Mouse (Mus musculus) hindbrain, embryonic 16.5 days (tissue): ENCODE measurements at regions not wholly inside any gene's neighbourhood (a gene's known extent, or its start where the extent isn't known, plus 50 kb on each side); places are given as distances from the start of the nearest gene placed in this dataset. TPM values are rescaled to one million over a fixed set of nuclear protein-coding genes. Genes with fewer than 3 reads are reported as not detected.
A peak's percentile ranks its signal among the peaks of the same experiment; 100 is the strongest.
"Not testable (repeated sequence)": the region's sequence is repeated elsewhere in the genome, so short reads cannot be mapped to it uniquely, and the experiment has no call there.

Source experiments
- ATAC-seq: fragments of 200-750 bp; cut with Nextera tagmentation; 2 replicates; pipeline ENCODE4 v1.8.0; 2017; ENCODE audit warnings: moderate TSS enrichment, moderate library complexity
- H3K27ac ChIP-seq: fragments of 300-500 bp; sonication (generic); 2 replicates; pipeline ENCODE4 v1.5.1; 2014; ENCODE audit warnings: low read depth, mild to moderate bottlenecking, control low read depth, low read length, moderate library complexity
- H3K27me3 ChIP-seq: fragments of 300-500 bp; sonication (generic); replicated peaks from 2 replicates; pipeline ENCODE4 v1.6.1; 2014; ENCODE audit warnings: low read length; ENCODE audit not compliant: control insufficient read depth, insufficient read depth
- H3K36me3 ChIP-seq: fragments of 300-500 bp; sonication (generic); 2 replicates; pipeline ENCODE4 v1.6.1; 2014; ENCODE audit warnings: mild to moderate bottlenecking, low read length, moderate library complexity, mixed read lengths; ENCODE audit not compliant: control insufficient read depth, insufficient read depth
- H3K4me1 ChIP-seq: fragments of 300-500 bp; sonication (generic); 2 replicates; pipeline ENCODE4 v1.6.1; 2014; ENCODE audit warnings: low read depth, low read length; ENCODE audit not compliant: control insufficient read depth, insufficient read depth
- H3K4me2 ChIP-seq: fragments of 300-500 bp; sonication (generic); 2 replicates; pipeline ENCODE4 v1.6.1; 2014; ENCODE audit warnings: mild to moderate bottlenecking, low read length, control low read depth, moderate library complexity
- H3K4me3 ChIP-seq: fragments of 300-500 bp; sonication (generic); 2 replicates; pipeline ENCODE4 v1.5.1; 2014; ENCODE audit warnings: mild to moderate bottlenecking, low read length, control low read depth, moderate library complexity
- H3K9ac ChIP-seq: fragments of 300-500 bp; sonication (generic); 2 replicates; pipeline ENCODE4 v1.6.1; 2014; ENCODE audit warnings: low read depth, mild to moderate bottlenecking, control low read depth, low read length, moderate library complexity
- H3K9me3 ChIP-seq: fragments of 300-500 bp; sonication (generic); 2 replicates; pipeline ENCODE4 v1.6.1; 2014; ENCODE audit warnings: mild to moderate bottlenecking, low read length, moderate library complexity; ENCODE audit not compliant: control insufficient read depth
- WGBS: fragments of 180-500 bp; shearing (Covaris S2); extraction: QIAGEN DNeasy Blood & Tissue Kit; methylation state at CpG from one replicate; pipeline ENCODE4 v1.1.7; 2014; 5-methylcytosine and 5-hydroxymethylcytosine counted together
- microRNA-seq: library from miRNA; unstranded; fragments of <30 nt; microRNA quantifications from one replicate; pipeline ENCODE4, GENCODE M21; 2017

GRCm38 (mm10) chr12:77021881-77022280 lies 59.9 kb upstream of the Max start:
- peaks cover 11% of the 10 kb centered on the region for H3K4me1 ChIP-seq
- H3K36me3 ChIP-seq, result no peaks in the 10 kb centered on the region
- H3K9me3 ChIP-seq, result no peaks in the 10 kb centered on the region
- no peak overlapping the region for H3K27ac ChIP-seq
- H3K27me3 ChIP-seq, result no peaks in the 10 kb centered on the region
- no peak overlapping the region for H3K4me2 ChIP-seq
- WGBS, result 76% methylated on average over 5 of the region's 5 CpGs
- H3K4me3 ChIP-seq, result no peak overlapping the region
- ATAC-seq, result no peak
- no peak overlapping the region for H3K9ac ChIP-seq

- H3K4me2 ChIP-seq, result no peak overlapping the region
- H3K27me3 ChIP-seq, result no peaks in the 10 kb centered on the region
- H3K9ac ChIP-seq, result no peak overlapping the region
- H3K4me1 ChIP-seq, result peaks cover 11% of the 10 kb centered on the region
- no peak overlapping the region for H3K4me3 ChIP-seq
- 65% methylated on average over 14 of the region's 14 CpGs for WGBS
- ATAC-seq, result peak; percentile 87
- no peak overlapping the region for H3K27ac ChIP-seq
- no peaks in the 10 kb centered on the region for H3K36me3 ChIP-seq
- H3K9me3 ChIP-seq, result no peaks in the 10 kb centered on the region
Observed at GRCm38 (mm10) chr12:77019708-77020511, 57.9 kb upstream of the Max start.

- ATAC-seq, H3K27me3 ChIP-seq, H3K27ac ChIP-seq, H3K9me3 ChIP-seq, H3K9ac ChIP-seq, H3K36me3 ChIP-seq, H3K4me3 ChIP-seq, H3K4me2 ChIP-seq: not testable (repeated sequence)
- 30% methylated on average over 2 of the region's 2 CpGs for WGBS
- peaks cover 11% of the 10 kb centered on the region for H3K4me1 ChIP-seq
Observed at GRCm38 (mm10) chr12:77019148-77019547, 57.1 kb upstream of the Max start.

- Histone ChIP-seq H3K4me1 (peaks cover 11% of the 10 kb centered on the region), H3K9ac (no peak overlapping the region), H3K36me3 (no peaks in the 10 kb centered on the region), H3K27me3 (no peaks in the 10 kb centered on the region), H3K9me3 (no peaks in the 10 kb centered on the region), H3K4me2 (no peak overlapping the region), H3K4me3 (no peak overlapping the region), H3K27ac (no peak overlapping the region)
- 74% methylated on average over 6 of the region's 6 CpGs for WGBS
- ATAC-seq, result no peak
Observed at GRCm38 (mm10) chr12:77018373-77018772, 56.4 kb upstream of the Max start.

- WGBS, result 92% methylated on average over 2 of the region's 2 CpGs
- Histone ChIP-seq H3K27me3 (no peaks in the 10 kb centered on the region), H3K4me1 (no peaks in the 10 kb centered on the region), H3K4me3 (no peak overlapping the region), H3K27ac (no peak overlapping the region), H3K4me2 (no peak overlapping the region), H3K9ac (no peak overlapping the region), H3K36me3 (no peaks in the 10 kb centered on the region), H3K9me3 (no peaks in the 10 kb centered on the region)
- ATAC-seq, result no peak
Observed at GRCm38 (mm10) chr12:77014908-77015307, 52.9 kb upstream of the Max start.

Small RNAs in the stretch of these regions (microRNA-seq; reads per million reads assigned to microRNA genes)
- gene Gm22696, result not detected
